Mouse (Mus musculus) urinary bladder, adult 2 months (tissue): ENCODE measurements at regions not wholly inside any gene's neighbourhood (a gene's known extent, or its start where the extent isn't known, plus 50 kb on each side); places are given as distances from the start of the nearest gene placed in this dataset.

Experiments
- DNase-seq: peaks from one replicate; pipeline ENCODE4 v3.0.0; 2022; ENCODE audit warnings: low spot score

DNA sequence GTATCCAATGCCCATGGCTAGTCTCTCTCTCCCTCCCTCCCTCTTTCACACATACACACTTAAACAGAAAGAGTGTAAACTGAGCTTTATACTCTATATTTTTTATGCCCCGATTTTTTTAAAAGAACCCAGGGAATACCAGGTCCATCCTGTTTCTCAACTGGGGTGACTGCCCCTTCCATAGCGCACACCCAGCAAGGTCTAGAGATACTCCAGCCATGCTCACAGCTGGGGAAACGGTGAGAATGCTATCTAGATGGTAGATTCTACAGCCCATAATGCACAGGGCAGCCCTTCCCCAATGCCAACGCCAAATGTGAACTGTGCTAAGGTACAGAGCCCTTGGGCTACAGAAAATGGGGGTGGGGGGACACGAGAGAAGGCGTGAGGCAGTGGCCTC is 51.2 kb upstream of the Tln2 start:
- DNase-seq: no peak

DNA sequence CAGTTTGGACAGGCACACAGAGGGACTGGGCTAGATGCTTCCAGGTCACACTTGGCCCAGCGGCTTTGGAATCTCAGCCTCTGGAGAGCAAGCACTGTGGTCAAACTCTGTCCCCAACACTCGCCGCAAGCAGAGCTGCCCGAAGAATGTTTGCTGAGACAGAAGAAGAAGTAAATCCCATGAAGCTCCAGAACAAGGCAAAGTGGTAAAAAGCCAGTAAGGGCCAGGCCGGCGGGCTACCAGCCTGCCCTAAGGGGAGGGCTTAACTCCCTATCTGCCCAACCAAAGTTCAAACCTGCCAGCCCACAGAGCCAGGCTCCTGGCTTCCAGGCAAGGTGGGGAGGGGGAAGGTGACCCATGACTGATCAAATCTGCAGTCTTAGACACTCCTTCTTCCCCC is 52.2 kb upstream of the Tln2 start:
- no peak for DNase-seq

DNA sequence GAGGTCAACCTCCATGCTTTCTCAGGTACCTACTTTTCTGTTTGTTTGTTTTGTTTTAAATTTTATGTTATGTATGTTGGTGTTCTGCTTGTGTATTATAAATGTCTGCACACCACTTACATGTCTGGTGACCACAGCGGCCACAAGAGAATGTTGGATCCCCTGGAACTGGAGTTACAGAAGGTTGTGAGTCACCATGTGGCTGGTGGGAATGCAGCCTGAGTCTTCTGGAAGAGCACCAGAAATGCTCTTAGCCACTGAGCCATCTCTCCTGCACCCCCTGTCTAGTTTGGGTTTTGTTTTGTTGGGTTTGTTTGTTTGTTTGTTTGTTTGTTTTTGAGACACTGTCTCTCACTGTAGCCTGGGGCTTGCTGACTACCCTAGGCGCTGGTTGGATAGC is 52.6 kb upstream of the Tln2 start:
- DNase-seq: no peak

DNA sequence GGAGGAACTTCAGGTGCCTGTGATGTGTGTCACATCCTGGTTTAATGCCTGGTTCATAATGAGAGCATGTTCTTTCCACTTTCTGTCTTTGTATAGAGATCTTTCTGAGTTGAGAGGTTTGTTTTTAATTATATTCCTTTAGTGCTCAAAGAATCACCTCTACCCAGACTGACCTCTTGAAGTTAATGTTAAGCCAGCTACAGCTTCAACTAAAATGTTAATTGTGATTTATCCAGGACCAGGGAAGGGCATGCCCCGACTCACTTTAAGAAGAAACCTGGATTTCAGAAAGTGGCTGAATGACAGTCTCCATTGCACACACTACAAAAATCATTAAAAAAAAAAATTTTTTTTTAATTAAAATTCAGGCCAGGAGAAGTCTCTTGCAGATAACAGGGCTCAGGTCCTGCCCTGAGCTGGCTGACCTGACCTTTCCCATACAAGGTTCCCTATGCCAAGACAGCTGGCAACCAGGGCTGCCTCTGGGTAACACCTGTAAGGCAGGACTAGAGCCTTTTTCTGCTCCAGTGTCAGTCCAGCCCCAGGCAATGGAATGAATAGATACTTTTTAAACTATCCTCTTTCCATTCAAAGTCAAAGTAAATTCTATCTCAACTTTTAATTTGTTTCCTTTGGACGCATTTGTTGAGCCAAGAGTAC is 54.7 kb upstream of the Tln2 start:
- no peak for DNase-seq

DNA sequence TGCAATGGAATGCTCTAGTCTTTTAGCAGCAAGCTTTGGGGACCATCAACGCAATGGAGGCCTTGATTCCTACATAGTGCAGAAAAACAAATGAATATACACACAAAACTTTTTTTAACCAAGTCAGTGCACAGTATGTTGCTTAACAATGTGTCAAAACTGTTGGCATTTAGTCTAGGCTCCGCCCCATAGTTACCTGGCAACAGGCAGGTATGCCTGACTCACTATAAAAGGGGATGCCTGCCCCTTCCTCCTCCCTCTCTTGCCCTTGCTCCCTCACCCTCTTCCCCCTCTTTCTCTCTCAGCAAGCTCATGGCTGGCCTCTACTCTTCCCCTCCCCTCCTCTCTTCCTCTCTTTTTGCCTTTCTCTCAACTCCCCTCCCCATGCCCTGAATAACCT is 56.7 kb upstream of the Tln2 start:
- DNase-seq: no peak

DNA sequence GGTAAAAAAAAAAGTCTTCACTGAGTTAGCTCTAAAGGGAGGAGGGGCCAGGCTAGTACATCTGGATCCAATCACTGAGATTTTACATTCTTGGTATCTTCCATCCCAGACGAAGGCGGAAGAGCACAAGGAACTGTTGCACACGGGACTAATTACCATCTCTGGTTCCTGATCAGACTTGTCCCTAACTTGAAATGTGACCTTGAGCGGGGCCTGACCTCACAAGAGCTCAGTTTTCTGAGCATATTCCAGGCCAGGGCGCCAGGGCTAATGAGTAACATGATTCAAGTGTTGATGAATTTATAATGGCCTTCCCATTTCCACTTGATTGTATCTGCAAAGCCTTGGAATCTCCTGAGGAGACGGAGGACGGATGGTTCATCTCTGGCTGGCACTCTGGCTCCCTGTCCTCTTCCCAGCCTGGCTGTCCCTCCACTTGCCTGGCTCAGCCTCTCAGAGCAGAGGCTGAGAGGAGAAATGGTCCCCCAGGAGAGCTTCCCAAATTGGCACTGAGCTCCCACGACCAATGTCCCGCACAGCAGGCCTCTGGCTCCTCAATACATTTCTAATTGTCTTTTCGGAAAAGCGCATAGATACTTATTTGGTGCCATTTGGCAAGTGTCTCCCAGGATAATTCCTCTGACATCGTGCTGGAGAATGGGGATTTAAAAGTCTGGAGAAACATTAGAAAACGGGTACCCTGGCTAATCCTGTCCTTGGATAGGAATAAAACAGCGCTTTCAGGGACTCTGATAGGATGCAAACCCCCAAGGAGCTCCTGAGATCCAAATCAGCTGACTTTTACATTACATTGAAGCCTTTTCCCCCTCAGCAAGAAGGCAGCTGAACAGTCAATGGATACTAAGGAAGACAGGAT is 58.1 kb upstream of the Tln2 start:
- no peak for DNase-seq

DNA sequence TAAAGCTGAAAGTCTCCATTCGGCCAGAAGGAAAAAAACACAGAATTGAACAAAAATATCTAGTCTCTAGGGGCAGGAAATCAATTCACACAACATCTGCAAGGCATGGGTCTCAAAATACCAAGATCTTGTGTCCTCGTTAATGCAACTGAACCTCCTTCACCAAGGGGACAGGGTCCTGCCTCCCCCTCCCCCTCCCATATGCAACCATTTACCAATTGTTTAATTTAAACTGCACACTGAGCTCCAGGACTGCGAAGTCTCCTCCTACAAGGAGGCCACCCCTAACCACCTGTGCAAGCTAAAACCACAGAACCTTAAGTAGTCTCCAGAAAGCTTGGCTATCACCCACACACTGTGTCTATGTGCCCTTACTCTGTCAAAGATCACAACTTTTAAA is 61.4 kb upstream of the Tln2 start:
- no peak for DNase-seq

DNA sequence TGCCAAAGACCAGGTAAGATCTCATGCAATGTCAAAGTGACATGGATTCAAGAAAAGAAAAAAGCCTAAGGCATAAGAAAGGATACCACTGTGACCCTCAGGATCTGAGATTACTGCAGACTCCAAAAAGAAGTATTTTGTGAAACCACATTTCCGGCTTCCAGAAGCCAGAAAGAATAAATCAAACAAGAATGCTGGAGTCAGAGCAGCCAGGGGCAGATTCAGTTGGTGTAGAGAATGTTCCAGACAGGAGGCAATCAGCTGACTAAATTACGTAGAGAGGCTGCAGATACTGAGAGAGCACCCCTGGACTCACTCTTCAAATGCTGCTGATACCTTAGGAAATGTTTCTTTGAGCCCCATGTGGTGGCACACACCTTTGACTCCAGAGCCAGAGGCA is 67.7 kb upstream of the Tln2 start:
- no peak for DNase-seq

DNA sequence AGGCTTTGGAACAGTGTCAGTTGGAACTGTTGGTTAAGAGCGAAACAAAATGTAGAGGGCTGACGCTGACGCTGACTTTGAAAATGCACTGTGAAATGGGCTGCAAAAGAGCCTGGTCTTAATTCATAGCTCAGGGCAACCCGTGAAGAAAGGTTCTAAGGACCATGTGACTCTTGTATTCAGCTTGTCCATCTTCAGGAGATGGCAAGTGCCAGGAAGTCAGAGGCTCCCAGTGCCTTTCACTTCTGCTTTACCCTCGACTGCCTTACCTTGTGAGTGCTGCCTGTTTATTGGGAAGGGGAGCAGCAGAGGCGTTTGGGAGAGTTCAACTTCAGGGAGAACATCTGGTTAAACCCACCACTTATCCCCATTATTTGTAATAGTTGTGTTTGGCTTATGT is 70.1 kb upstream of the Tln2 start:
- no peak for DNase-seq

DNA sequence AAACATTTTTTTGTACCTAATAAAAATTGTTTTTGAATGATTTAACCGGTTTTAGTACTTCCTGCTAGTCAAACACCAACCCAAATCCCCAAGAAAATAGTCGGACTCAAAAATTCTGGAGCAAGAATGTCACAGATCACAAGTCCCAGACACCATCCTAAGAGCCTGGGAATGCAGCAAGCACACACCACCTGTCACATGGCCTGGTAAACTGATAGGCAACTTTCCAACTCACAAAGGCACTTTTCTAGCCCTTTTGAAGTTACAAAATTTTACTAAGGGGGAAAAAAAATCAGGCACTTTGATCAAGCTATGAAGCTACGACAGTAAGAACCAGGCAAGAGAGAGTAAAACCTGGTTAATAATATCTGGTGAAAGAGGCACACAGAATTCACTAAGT is 70.7 kb upstream of the Tln2 start:
- no peak for DNase-seq

DNA sequence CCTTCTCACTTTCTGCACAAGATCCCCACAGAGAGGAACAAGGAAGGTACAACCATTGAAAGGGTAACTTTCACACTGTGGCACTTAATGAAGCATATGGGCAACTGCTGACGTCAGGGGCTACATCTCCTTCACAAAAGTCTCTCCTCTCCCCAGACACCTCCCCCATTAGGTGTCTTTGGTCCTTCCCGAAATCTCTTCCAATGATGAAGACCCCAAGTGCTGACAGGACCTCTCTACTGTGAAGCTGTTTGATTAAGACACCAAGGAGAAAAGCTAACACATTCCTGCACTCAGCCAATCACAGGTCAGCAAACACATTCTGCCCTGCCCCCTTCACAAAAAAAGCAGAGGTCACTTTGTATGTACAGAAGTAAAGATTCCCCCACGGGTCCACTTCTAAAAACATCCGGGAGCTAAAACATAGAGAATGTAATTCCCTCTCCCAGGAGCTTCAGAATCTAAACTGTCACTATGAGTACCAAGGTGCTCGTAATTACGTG is 72.3 kb upstream of the Tln2 start:
- no peak for DNase-seq

DNA sequence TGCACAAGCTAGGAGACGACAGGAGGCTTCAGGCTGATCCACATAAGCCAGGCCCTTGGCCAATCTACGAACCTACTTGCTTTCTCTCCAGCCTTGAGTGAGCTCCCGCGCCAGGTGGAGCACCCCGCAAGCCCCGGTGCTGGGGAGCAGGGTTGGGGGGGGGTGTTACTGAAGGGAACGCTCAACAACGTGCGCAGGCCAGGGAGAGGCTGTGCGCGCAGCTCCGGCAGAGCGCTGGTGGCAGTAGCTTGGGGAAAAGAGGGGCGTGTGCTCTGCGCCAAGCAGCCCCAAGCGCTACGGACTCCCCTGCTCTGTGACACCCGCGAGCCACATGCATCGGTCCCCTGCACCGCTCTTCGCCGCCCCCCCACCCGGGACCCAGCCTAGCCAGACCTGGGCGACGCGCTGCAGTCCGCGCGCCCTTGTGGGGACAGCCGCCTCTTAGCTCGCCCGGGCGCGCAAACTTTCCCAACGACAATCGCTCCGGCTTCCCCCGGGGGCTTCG is 73.1 kb upstream of the Tln2 start:
- DNase-seq: no peak

DNA sequence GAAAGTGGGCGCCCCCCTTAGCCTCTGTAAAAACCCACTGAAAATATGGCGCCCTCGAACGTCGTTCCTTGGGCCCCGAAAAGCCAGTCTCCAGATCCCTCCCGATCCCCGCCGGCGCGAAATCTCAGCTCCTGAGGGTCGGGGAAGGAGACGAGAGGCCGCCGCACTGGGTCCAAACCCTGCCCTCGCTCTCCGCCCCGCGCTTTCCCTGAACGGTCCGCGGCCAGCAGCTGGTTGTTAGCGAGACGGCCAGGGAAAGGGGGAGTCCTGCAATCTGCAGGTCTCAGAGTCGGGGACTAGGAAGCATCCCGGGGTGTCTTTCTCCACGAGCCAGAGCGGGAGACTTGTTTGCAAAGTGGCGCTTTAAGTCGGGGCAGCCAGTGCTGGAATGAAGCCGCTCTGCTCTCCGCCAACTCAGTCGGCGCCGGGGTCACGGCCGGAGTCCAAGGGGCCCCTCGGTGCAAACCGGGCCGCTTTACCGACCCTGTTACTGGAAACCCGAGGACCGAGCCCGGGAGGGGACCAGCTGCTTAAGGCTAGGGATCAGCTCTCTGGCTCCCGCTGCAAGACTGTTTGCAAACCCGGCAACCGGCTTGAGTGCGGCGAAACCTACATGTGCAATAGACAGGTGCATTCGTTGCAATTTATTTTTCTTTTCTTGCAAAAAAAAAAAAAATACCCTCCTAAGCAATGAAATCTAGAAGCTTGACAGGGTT is 73.7 kb upstream of the Tln2 start:
- DNase-seq: peak; percentile 35

DNA sequence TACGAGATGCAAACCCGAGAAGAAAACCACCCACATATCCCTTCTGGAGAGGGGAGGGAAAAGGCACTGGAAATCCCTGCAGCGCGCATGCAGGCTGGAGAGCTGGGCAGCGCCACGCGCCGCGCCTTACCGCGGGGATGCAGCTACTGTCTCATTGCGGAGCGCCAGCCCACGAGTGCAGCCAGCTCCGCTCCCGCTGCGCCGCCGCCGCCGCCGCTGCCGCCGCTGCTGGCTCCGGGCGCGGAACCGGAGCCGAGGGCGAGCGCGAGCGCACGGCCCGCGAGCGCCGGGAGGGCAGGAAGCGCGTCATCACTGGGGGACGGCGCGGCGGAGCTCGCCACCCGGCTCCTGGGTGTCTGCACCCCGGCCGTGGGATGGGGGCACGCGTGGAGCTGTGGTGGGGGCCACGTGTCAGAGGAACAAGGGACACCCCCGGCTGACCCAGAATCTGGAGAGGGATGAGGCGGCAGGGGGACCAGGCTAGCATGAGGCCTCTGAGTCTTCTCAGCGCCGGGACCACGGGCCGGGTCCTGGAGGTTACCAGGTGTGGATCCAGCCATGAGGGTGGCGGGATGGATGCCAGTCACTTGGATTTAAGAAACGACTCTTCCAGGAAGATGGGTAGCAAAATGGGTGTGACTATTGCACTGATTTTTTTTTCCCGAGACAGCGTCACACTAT is 74.4 kb upstream of the Tln2 start:
- peak; percentile 66 for DNase-seq

DNA sequence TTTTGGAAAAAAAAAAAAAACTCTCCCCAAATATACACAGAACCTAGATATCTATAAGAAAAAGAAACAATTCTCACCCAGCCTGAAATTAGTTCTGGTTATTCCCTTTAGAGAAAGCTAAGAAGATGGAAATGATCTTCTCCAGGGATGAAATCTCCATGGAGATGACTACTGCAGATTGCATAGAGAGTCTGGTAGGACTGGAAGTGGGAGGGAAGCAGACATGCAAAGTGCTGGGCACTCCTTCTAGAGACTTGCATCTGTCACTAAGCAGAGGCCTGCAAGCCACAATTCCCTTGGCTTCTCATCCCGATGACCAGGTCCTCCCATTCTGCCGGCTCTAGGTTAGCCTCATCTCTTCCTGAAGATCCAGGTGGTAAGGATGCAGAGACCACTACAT is 87.3 kb upstream of the Tln2 start:
- DNase-seq: no peak

DNA sequence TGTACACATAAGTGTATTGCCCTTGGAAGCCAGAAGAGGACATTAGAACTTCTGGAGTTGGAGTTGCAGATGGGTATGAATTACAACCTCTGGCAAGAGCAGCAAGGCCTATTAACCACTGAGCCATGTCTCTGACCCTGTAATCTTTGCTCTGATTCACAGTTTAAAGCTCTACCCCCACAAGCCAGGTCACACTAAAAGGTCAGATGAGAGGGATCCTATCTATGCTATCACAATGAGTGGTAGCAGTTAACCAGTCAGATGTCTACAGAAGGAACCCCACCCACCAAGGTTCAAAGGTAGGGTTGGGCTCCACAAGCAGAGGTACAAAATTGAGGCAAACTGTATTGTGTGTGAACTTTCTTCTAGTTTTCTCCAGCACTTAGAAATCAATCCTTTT is 94.5 kb upstream of the C2cd4b start:
- no peak for DNase-seq

DNA sequence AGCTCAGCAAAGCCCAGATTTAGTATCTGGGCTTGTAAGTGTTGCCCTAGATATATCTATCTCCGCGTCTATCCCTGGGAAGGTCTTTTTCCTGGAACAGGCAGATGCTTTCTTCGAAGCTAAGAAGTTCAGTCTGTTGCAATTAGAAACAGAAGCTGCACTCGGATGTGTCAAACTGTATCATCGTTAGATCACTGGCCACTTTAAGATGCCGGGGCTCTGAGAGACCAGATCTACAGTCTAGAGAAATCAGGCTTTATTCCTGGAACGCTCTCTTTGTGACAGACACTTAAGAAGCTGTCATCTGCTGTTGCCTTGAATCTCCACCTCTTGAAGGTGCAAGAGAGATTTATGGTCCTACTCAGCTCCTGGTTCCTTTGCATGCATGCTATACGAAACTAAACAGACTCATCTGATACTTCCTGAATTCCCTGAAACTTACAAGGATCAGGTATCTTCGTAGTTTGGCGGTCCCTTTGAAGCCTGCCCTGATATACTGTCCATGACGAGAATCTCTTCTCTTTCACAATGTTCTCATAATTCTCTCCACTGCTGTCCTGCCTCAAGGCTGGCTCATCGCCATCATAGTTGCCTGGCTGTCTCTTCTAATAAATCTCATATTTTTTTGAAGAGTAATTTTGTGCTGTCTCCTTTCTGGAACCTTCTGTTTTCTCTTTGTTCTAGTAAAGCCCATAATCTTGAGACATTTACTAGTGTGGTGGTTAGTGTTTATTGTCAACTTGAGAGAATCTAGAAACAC is 88.8 kb upstream of the C2cd4b start:
- no peak for DNase-seq

DNA sequence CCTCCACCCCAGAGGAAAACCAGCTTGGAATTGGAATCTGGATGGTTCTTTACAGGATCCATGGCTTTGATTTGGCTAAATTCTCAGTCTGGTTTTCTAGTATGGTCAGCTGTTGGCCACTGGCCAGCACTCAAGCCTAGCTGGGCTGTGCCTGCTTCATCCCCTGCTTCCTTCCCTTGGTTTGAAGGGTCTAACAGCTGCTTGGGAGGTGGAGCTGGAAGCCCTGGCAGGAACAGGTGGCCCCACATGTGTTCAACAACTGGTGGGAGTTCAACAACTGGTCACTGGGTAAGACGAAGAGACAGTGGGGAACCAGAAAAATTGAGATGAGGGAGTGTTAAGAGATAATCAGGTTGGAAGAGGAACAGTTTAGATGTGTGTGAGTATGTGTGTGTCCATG is 82.3 kb upstream of the C2cd4b start:
- no peak for DNase-seq

DNA sequence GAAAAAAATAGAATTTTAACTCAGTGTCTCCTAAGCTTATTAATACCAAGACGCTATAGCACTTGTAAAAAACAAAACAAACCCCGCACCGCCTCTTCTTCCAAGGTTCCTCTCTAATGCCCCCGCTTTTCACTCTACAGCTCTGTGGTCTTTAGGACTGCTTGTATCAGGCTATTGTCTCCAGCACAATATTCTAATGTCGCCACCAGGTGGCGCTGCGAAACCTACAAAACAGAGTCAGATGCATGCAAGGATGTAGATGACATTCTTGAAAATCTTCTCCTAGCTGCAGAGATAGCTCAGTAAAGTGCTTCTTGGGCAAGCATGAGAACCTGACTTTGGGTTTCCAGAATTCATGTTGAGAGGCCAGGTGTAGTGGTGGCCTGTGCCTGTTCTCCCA is 75.9 kb upstream of the C2cd4b start:
- DNase-seq: peak; percentile 29

DNA sequence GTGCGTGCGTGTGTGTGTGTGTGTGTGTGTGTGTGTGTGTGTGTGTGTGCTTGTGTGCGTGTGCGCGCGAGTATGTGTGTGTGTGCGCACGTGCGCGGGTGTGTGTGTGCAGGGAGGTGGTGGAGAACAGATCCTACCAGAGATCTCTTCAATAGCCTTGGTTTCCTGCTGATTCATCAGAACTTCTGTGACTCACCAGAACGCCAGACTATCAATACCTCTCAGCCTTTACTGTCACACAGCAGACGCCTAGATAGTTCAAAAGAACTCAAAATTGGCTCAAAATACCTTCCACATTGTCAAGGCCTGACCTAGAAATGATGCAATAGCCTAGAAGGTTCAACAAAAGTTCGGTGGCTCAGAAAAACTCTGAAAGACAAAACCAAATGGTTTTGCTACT is 66.8 kb upstream of the C2cd4b start:
- no peak for DNase-seq

DNA sequence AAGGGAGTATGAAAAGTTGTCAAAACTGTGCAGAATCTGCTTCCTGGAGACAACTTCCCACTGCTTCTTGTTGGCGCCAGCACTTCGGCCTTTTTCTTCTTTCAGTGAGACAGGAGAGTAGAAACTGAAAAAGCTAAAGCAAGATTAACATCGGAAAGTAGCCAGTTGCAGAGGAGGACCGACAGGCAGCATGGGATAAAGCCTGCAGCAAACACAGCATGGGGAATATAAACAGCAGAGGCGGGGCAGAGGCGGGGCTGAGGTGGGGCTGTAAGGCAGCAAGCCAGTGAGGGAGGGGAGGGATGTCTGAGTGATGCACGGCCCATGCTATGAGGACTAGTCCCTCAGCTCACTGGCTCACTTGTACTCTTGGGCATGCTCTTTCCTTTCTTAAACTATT is 65.5 kb upstream of the C2cd4b start:
- no peak for DNase-seq
